Mouse (Mus musculus): ENCODE measurements around the gene Rps19. TPM values are rescaled to one million over a fixed set of nuclear protein-coding genes. Genes with fewer than 3 reads are reported as not detected.

Gene Rps19
- polyA plus RNA-seq, 1 experiment from 2014 or later, result 1,579 TPM

GRCm38 (mm10) chr7:24882416-24883199 is 1.6 kb upstream of the Rps19 start:
- no peak overlapping the region for H3K27ac ChIP-seq (ENCODE audit: low read depth, low read length)
- H3K36me3 ChIP-seq (ENCODE audit: control insufficient read depth, insufficient read depth, low read length), result peaks cover 18% of the 10 kb centered on the region
- peaks cover 15% of the 10 kb centered on the region for H3K4me1 ChIP-seq (ENCODE audit: control insufficient read depth, insufficient read depth, low read length)
- no peak overlapping the region for H3K4me3 ChIP-seq (ENCODE audit: low read depth, low read length)
- WGBS (ENCODE audit: insufficient replicate concordance), result 88% methylated on average over 9 of the region's 9 CpGs
- H3K9ac ChIP-seq (ENCODE audit: low read depth, low read length), result no peak overlapping the region
- H3K9me3 ChIP-seq (replicated peaks; ENCODE audit: control insufficient read depth, low read length), result no peaks in the 10 kb centered on the region
- no peak overlapping the region for H3K4me2 ChIP-seq
- ATAC-seq (replicated peaks; ENCODE audit: insufficient number of reproducible peaks, low FRiP score, low TSS enrichment), result no peak
- H3K27me3 ChIP-seq (ENCODE audit: control insufficient read depth, insufficient read depth, low read length), result no peaks in the 10 kb centered on the region

GRCm38 (mm10) chr7:24884693-24885291 is 621 bp downstream of the Rps19 start:
- Histone ChIP-seq H3K4me2 (peak overlapping the region; percentile 91), H3K27me3 (ENCODE audit: control insufficient read depth, insufficient read depth, low read length) (no peaks in the 10 kb centered on the region), H3K9me3 (replicated peaks; ENCODE audit: control insufficient read depth, low read length) (no peaks in the 10 kb centered on the region), H3K4me1 (ENCODE audit: control insufficient read depth, insufficient read depth, low read length) (peaks cover 15% of the 10 kb centered on the region), H3K9ac (ENCODE audit: low read depth, low read length) (peak overlapping the region; percentile 100), H3K4me3 (ENCODE audit: low read depth, low read length) (peak overlapping the region; percentile 100), H3K36me3 (ENCODE audit: control insufficient read depth, insufficient read depth, low read length) (peaks cover 31% of the 10 kb centered on the region), H3K27ac (ENCODE audit: low read depth, low read length) (peak overlapping the region; percentile 94)
- ATAC-seq (replicated peaks; ENCODE audit: insufficient number of reproducible peaks, low FRiP score, low TSS enrichment), result 0 out of 2 replicates have a peak, but pooled peaks have one; percentile 0
- WGBS (ENCODE audit: insufficient replicate concordance), result under 1% methylated on average over 47 of the region's 47 CpGs

- 40% methylated on average over 12 of the region's 12 CpGs for WGBS (ENCODE audit: insufficient replicate concordance)
- peak overlapping the region; percentile 29; the same call in 1 of the 2 replicates for H3K27ac ChIP-seq (ENCODE audit: low read depth, low read length)
- H3K9ac ChIP-seq (ENCODE audit: low read depth, low read length), result peak overlapping the region; percentile 100
- peak overlapping the region; percentile 91 for H3K4me2 ChIP-seq
- H3K4me1 ChIP-seq (ENCODE audit: control insufficient read depth, insufficient read depth, low read length), result peaks cover 15% of the 10 kb centered on the region
- ATAC-seq (replicated peaks; ENCODE audit: insufficient number of reproducible peaks, low FRiP score, low TSS enrichment), result no peak
- H3K4me3 ChIP-seq (ENCODE audit: low read depth, low read length), result peak overlapping the region; percentile 100
- no peaks in the 10 kb centered on the region for H3K9me3 ChIP-seq (replicated peaks; ENCODE audit: control insufficient read depth, low read length)
- peaks cover 33% of the 10 kb centered on the region for H3K36me3 ChIP-seq (ENCODE audit: control insufficient read depth, insufficient read depth, low read length)
- H3K27me3 ChIP-seq (ENCODE audit: control insufficient read depth, insufficient read depth, low read length), result no peaks in the 10 kb centered on the region
Measured at GRCm38 (mm10) chr7:24885468-24886307, 1.5 kb downstream of the Rps19 start.

- Histone ChIP-seq H3K27me3 (ENCODE audit: control insufficient read depth, insufficient read depth, low read length) (no peaks in the 10 kb centered on the region), H3K9me3 (replicated peaks; ENCODE audit: control insufficient read depth, low read length) (no peaks in the 10 kb centered on the region), H3K4me1 (ENCODE audit: control insufficient read depth, insufficient read depth, low read length) (peaks cover 15% of the 10 kb centered on the region), H3K27ac (ENCODE audit: low read depth, low read length) (peak overlapping the region; percentile 29), H3K36me3 (ENCODE audit: control insufficient read depth, insufficient read depth, low read length) (peaks cover 33% of the 10 kb centered on the region), H3K9ac (ENCODE audit: low read depth, low read length) (peak overlapping the region; percentile 100), H3K4me3 (ENCODE audit: low read depth, low read length) (peak overlapping the region; percentile 100), H3K4me2 (peak overlapping the region; percentile 91)
- no peak for ATAC-seq (replicated peaks; ENCODE audit: insufficient number of reproducible peaks, low FRiP score, low TSS enrichment)
- 64% methylated on average over 4 of the region's 4 CpGs for WGBS (ENCODE audit: insufficient replicate concordance)
Measured at GRCm38 (mm10) chr7:24886308-24886633, 2.1 kb downstream of the Rps19 start.

- no peak overlapping the region; the same call in 1 of the 2 replicates for H3K4me2 ChIP-seq
- H3K27me3 ChIP-seq (ENCODE audit: control insufficient read depth, insufficient read depth, low read length), result no peaks in the 10 kb centered on the region
- 75% methylated on average over 4 of the region's 4 CpGs for WGBS (ENCODE audit: insufficient replicate concordance)
- 0 out of 2 replicates have a peak overlapping the region, but pooled peaks have one; percentile 100 for H3K4me3 ChIP-seq (ENCODE audit: low read depth, low read length)
- H3K4me1 ChIP-seq (ENCODE audit: control insufficient read depth, insufficient read depth, low read length), result peaks cover 15% of the 10 kb centered on the region
- no peak overlapping the region for H3K27ac ChIP-seq (ENCODE audit: low read depth, low read length)
- H3K9ac ChIP-seq (ENCODE audit: low read depth, low read length), result peak overlapping the region; percentile 100
- ATAC-seq (replicated peaks; ENCODE audit: insufficient number of reproducible peaks, low FRiP score, low TSS enrichment), result no peak
- peaks cover 33% of the 10 kb centered on the region for H3K36me3 ChIP-seq (ENCODE audit: control insufficient read depth, insufficient read depth, low read length)
- H3K9me3 ChIP-seq (replicated peaks; ENCODE audit: control insufficient read depth, low read length), result no peaks in the 10 kb centered on the region
Measured at GRCm38 (mm10) chr7:24887096-24887495, 2.9 kb downstream of the Rps19 start.

- Histone ChIP-seq H3K4me1 (ENCODE audit: control insufficient read depth, insufficient read depth, low read length) (peaks cover 15% of the 10 kb centered on the region), H3K27ac (ENCODE audit: low read depth, low read length) (0 out of 2 replicates have a peak overlapping the region, but pooled peaks have one; percentile 10), H3K4me2 (no peak overlapping the region), H3K9ac (ENCODE audit: low read depth, low read length) (no peak overlapping the region), H3K4me3 (ENCODE audit: low read depth, low read length) (no peak overlapping the region), H3K36me3 (ENCODE audit: control insufficient read depth, insufficient read depth, low read length) (peaks cover 33% of the 10 kb centered on the region), H3K9me3 (replicated peaks; ENCODE audit: control insufficient read depth, low read length) (no peaks in the 10 kb centered on the region), H3K27me3 (ENCODE audit: control insufficient read depth, insufficient read depth, low read length) (no peaks in the 10 kb centered on the region)
- WGBS (ENCODE audit: insufficient replicate concordance), result 86% methylated on average over 6 of the region's 6 CpGs
- ATAC-seq (replicated peaks; ENCODE audit: insufficient number of reproducible peaks, low FRiP score, low TSS enrichment), result no peak
Measured at GRCm38 (mm10) chr7:24889431-24890220, 5.5 kb downstream of the Rps19 start.

- peak; percentile 50; the same call in 1 of the 2 replicates for ATAC-seq (replicated peaks; ENCODE audit: insufficient number of reproducible peaks, low FRiP score, low TSS enrichment)
- no peak overlapping the region for H3K4me2 ChIP-seq
- H3K4me3 ChIP-seq (ENCODE audit: low read depth, low read length), result no peak overlapping the region
- 30% methylated on average over 10 of the region's 10 CpGs for WGBS (ENCODE audit: insufficient replicate concordance)
- peaks cover 33% of the 10 kb centered on the region for H3K36me3 ChIP-seq (ENCODE audit: control insufficient read depth, insufficient read depth, low read length)
- peaks cover 13% of the 10 kb centered on the region for H3K4me1 ChIP-seq (ENCODE audit: control insufficient read depth, insufficient read depth, low read length)
- H3K9me3 ChIP-seq (replicated peaks; ENCODE audit: control insufficient read depth, low read length), result no peaks in the 10 kb centered on the region
- H3K9ac ChIP-seq (ENCODE audit: low read depth, low read length), result no peak overlapping the region
- 0 out of 2 replicates have a peak overlapping the region, but pooled peaks have one; percentile 10 for H3K27ac ChIP-seq (ENCODE audit: low read depth, low read length)
- no peaks in the 10 kb centered on the region for H3K27me3 ChIP-seq (ENCODE audit: control insufficient read depth, insufficient read depth, low read length)
Measured at GRCm38 (mm10) chr7:24890281-24891216, 6.4 kb downstream of the Rps19 start.

Data from heart, embryonic 11.5 days (tissue).